Comparison of ENCODE assay signal across 20 mouse cellular contexts in genomic region chr5:150543184-150543583, GRCm38 (mm10). TPM values are rescaled to one million over a fixed set of nuclear protein-coding genes. Genes with fewer than 3 reads are reported as not detected.
"Had no signal": no experiment of that assay in that cellular context is flagged by ENCODE, and none has a peak within 500 bp of the region (broad histone marks: within the 10 kb centered on the region; RNA-seq: fewer than 3 reads in every experiment).

No protein-coding gene starts in this region.

- ATAC-seq: inflammation-experienced regulatory T-cells, adult 6 months had no signal

- DNase-seq: kidney, adult 18-20 months; kidney, postnatal 10 days; kidney, postnatal 4 days; liver; right cerebral cortex, postnatal 14 days; thymus, adult 2 months; thymus, postnatal 25 days had no signal

- H3K9me3 ChIP-seq: midbrain, embryonic 12.5 days; stomach, embryonic 15.5 days had no signal

- H3K9ac ChIP-seq: limb, embryonic 12.5 days; liver, embryonic 14.5 days; midbrain, embryonic 12.5 days; stomach, embryonic 15.5 days had no signal

- H3K4me2 ChIP-seq: limb, embryonic 12.5 days; midbrain, embryonic 12.5 days; stomach, embryonic 15.5 days had no signal

- H3K27me3 ChIP-seq: limb, embryonic 12.5 days; midbrain, embryonic 12.5 days; stomach, embryonic 15.5 days had no signal

- H3K4me3 ChIP-seq: layer of hippocampus, adult 2 months; limb, embryonic 12.5 days; midbrain, embryonic 12.5 days; stomach, embryonic 15.5 days had no signal

- H3K4me1 ChIP-seq: limb, embryonic 12.5 days; midbrain, embryonic 12.5 days; stomach, embryonic 15.5 days had no signal

- H3K27ac ChIP-seq: layer of hippocampus, adult 2 months; limb, embryonic 12.5 days; liver, embryonic 14.5 days; midbrain, embryonic 12.5 days; stomach, embryonic 15.5 days had no signal

RNA-seq across cellular contexts. Expression of gene Zar1l, which starts 25.2 kb away (rescaled TPM):
- total RNA-seq: layer of hippocampus, adult 2 months; layer of hippocampus, postnatal 10 days; megakaryocyte-erythroid progenitor cell, adult 5-6 weeks; midbrain, postnatal 0 days had no signal
- polyA plus RNA-seq: inflammation-experienced regulatory T-cells, adult 6 months; kidney, embryonic 14.5 days; limb, embryonic 12.5 days; liver, embryonic 14.5 days; midbrain, embryonic 12.5 days; midbrain, postnatal 0 days; neural tube, embryonic 14.5 days; spleen, adult 2 months; stomach, embryonic 15.5 days; thymus, adult 2 months; urinary bladder, adult 2 months had no signal
